Mouse (Mus musculus) c-Kit-negative CD71-positive TER-119-positive erythroid progenitor cells, embryonic 14.5 days (primary cell): ENCODE measurements around the gene Znrf3.

Source experiments
- DNase-seq: peaks from one replicate; pipeline ENCODE4 v3.0.0-alpha.2; 2013; ENCODE audit warnings: low read depth, low spot score

The Znrf3 gene

GRCm38 (mm10) chr11:5271274-5272065 lies 173.2 kb downstream of the Znrf3 start:
- no peak for DNase-seq

GRCm38 (mm10) chr11:5269846-5270461 lies 174.7 kb downstream of the Znrf3 start:
- DNase-seq: no peak

DNA sequence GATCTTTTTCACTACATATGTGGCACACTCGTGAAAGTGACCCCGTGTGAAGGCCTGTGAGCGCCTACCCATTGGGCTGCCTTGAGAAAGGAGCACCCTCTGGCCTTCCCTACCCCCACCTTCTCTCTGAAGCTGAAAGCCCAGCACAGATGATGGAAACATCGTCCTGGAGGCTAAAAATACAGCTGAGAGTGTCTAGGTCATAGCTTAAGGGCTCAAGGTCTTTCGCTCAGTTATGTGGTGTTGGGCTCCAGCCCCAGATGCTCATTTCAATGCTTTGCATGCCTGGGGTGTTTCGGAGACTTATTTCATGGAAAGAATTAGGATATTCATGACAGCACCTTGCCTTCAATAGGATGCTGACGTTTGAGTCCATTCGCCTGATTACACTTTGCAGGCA lies 178.9 kb downstream of the Znrf3 start:
- DNase-seq: no peak

DNA sequence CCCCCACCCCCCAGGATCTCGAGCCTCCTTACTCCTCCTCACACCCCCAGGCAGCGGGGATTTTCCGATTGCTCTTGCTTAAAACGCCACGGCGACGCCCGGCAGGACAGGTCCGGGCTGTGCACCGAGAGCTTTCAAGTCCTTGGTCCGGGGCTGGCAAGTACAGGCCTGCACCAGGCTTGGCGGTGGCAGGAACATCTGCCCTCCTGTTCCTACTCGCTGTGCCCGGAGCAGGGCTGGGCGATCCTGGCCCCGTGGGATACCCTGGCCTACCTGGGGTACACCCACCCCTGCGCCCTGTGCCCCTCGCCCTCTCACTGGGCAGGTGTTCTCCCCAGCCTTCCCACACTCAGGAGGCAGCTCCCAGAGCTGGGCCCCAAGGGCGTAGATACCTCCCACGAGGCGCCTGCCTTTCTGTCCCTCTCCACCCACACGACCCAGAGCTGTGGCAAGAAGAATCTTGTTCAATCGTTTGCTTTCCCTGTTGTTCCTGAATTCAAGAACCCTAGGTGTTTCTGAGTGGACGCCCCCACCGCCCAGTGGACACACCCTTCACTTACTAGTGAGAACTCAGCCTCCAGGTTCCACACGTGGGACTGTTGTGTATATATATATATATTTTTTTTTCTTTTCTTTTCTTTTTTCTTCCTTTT lies 181.4 kb downstream of the Znrf3 start:
- DNase-seq: no peak

DNA sequence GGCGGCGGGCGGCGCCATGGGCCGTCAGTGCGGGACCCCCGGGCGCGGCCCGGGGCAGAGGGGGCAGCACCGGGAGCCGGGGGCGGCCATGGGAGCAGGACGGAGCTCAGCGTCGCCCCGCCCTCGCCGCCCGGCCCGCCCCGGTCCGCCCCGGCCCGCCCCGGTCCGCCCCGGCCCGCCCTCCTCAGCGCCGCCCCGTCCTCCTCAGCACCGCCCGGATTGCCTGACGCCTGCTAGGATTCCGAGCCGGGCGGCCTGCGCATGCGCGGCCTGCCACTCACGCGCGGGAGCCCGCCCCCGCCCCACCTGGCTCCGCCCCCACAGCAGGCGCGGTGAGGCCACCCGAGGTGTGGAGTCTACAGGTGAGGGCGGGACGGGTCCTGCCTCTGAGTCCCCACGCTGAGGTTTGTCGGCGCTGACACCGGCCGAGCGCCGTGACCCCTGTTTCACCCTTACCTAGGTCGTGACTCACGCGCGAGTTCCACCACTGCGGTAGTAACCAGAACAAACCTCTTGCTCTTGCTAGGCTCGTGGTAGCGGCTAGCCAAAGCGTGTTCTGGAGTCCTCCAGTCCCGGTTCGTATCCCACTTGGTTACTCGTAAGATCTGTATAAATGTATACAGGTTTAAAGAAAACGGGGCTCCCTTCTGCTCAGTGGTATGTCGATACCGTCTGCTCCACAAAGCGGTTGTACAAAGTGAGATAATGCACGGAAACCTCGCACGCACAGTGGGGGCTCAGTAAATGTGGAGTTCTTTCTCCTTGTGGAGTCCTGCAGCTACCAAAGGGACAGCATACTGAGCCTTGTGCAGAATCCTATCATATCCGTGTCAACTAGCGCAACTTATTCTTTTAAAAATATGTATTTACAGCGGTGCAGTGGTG lies 182.9 kb downstream of the Znrf3 start, which contains the start of gene Kremen1:
Kremen1 (minus strand) TSS at position 51 of the 885 bp plus-strand sequence.
- peak; percentile 81 for DNase-seq

- no peak for DNase-seq
These were observed 183.6 kb downstream of the Znrf3 start for GRCm38 (mm10) chr11:5260942-5261459.

- DNase-seq: no peak
These were observed 184.6 kb downstream of the Znrf3 start for GRCm38 (mm10) chr11:5259944-5260598.

DNA sequence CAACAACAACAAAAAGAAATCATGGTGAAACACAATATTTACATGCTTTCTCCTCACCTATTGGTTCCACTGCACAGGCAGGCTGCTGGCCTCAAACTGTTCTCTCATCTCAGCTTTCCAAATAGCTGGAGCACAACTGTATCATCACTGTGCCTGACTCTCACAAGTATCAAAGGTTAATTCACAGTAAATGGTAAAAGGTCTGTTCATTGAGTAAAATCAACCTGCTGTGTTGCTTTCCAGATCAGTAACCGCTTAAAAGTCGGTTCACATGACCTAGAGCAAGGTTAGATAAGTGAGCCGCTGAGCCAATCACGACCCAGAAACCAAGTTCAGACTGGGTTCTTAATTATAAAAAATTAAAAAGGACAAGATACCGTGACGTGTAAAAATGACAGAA lies 186.6 kb downstream of the Znrf3 start:
- DNase-seq: no peak

DNA sequence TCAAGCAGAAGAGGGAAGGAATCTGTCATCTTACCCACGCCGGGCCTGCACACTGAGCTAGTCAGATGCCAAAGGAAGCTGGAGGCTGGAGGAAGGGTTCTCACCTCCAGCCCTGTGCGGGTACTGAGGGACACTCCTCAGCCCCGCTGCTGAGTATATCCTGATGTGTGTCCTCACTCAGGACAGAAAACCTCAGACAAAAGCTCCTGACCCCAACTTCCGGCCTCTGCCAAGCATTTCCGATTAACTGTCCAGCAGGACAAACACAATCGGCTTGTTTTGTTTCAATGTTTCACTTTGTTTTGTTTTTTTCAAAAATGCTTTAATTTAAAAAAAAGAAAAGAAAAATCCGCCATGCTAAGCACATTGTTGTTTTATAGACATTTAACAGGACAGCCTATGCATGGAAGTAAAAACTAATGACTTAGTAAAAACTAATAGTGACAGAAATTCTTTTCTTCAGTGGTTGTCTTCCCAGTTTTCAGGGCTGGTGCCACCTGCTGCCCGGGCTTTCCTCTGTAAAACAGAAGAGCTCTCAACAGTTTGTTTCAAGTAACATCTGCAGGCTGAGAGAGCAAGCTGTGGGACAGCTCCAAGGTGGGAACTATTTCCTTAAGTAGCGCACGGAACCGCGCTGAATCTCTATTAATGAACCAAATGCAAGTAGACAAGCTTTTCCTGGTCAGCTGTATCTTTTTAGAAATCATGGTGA lies 187.3 kb downstream of the Znrf3 start:
- no peak for DNase-seq

GRCm38 (mm10) chr11:5255509-5256014 lies 189.1 kb downstream of the Znrf3 start:
- DNase-seq: no peak

DNA sequence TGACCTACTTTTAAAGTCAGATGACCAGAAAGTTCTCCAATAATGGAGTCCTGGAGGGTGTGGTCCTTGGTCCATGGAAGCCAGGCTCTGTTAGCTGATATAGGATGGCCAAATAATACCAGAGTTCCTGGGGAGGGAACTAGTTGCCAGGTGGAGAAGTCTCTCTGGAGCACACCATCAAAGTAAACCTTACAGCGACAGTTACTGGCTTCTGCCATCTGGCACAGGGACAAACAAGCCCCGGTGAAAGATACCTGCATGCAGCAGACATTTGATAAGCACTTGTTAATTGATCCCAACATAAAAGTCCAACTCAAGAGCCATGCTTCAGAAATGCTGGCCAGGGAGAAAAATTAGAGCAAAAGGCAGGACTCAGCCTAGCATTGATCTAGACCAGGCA lies 190.6 kb downstream of the Znrf3 start:
- no peak for DNase-seq

GRCm38 (mm10) chr11:5253528-5253927 lies 191.1 kb downstream of the Znrf3 start:
- no peak for DNase-seq

GRCm38 (mm10) chr11:5252727-5253126 lies 191.9 kb downstream of the Znrf3 start:
- no peak for DNase-seq

DNA sequence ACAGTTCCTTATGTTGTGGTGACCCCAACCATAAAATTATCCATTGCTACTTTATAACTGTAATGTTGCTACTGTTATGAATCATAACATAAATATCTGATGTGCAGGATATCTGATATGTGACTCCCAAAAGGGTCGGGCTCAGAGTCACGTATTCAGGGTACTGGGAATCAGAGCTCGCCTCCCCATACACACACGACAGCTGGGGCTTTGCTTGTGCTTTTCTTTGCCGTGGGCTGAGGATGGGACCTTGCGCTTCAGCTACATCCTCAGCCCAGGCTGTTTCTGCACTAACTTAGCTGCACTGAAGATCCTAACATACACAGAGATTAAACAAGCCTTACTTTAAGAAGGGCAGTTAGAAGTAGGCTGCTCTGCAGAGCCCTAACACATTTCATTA lies 193.5 kb downstream of the Znrf3 start:
- DNase-seq: no peak

- DNase-seq: no peak
These were observed 196.4 kb downstream of the Znrf3 start for GRCm38 (mm10) chr11:5248200-5248599.

- DNase-seq: no peak
These were observed 199.2 kb downstream of the Znrf3 start for GRCm38 (mm10) chr11:5245431-5245830.

GRCm38 (mm10) chr11:5244749-5245130 lies 199.9 kb downstream of the Znrf3 start:
- no peak for DNase-seq

DNA sequence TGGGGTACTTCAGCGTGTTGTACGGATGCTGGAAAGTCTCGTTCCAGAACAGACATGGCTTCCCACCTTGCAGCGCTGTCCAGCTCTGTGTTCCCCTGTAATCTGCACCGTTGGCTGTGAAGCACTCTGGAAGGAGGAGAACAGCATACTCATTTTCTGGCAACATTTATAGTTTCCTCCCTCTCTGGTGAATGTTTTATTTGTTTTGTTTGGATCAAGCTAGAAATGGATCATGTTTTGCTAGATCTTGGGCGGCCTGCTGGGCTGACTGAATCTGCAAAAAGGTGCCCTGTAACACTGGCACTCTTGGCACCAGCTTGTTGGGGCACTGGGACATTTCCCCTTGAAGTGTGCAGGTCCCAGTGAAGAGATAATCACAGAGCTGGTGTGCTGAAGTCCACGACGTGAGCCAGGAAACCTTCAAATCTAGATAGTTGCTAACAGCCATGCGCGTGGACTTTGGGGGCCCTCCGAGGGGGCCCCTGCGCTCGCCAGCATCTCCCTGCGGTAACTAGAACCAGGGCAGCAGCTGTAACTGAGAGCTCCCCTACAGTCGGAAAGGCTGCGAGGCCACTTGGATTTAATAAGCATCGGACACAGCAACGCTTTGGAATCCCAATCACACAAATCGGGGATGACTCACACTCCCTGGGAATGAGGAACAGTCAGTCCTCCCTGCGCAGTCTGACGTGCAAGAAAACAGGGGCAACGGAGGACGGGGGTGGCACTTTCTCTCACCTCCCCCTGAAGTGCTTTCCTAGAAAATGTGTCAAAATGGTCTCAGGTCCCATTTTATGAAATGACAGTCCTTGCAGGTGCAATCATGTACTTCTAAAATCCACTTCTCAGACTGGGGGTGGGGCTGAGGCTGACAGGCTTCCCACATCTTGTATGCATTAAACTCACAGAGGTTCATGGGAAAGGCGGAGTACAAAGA lies 200.6 kb downstream of the Znrf3 start:
- no peak for DNase-seq

DNA sequence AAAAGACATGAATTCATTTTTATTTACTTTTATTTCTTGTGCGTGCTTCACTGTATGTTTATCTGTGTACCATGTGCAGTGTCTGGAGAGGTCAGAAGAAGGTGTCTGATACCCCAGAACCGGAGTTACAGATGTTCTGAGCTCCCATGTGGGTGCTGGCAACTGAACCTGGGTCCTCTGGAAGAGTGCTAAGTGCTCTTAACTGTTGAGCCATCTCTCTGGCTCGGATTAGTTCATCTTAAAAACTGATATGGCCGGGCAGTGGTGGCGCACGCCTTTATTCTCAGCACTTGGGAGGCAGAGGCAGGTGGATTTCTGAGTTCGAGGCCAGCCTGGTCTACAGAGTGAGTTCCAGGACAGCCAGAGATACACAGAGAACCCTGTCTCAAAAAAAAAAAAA lies 201.4 kb downstream of the Znrf3 start:
- no peak for DNase-seq
